Mouse (Mus musculus): Measurements from ENCODE around the gene Slc22a3. TPM values are rescaled to one million over a fixed set of nuclear protein-coding genes. Genes with fewer than 3 reads are reported as not detected.

Gene Slc22a3
- polyA plus RNA-seq, 1 experiment from 2014 or later, result 0.10 TPM

Other genes with a start within 250 kb of the Slc22a3 start
- 44.9 and 46.4 TPM in 2 replicates for gene Map3k4, start 188.9 kb downstream of the Slc22a3 start, polyA plus RNA-seq (2015; fragmentation: Nextera tagmentation; extraction: Ambion mirVana)
- 0.10 and 0.40 TPM in 2 replicates for gene Plg, start 129.1 kb downstream of the Slc22a3 start, polyA plus RNA-seq (2015; fragmentation: Nextera tagmentation; extraction: Ambion mirVana)
- gene Slc22a2, start 76.4 kb upstream of the Slc22a3 start, polyA plus RNA-seq (2015; fragmentation: Nextera tagmentation; extraction: Ambion mirVana), result 0.17 TPM in 1 of 2 replicates, not detected in the other
- not detected in 2 replicates for gene Slc22a1, start 168.1 kb upstream of the Slc22a3 start, polyA plus RNA-seq (2015; fragmentation: Nextera tagmentation; extraction: Ambion mirVana)